Mouse (Mus musculus) midbrain, embryonic 10.5 days (tissue): ENCODE results near the gene Gm37240. TPM values are rescaled to one million over a fixed set of nuclear protein-coding genes. Genes with fewer than 3 reads are reported as not detected.

Experiments
- DNase-seq: peaks from one replicate; pipeline ENCODE4 v3.0.0-alpha.2; 2017; ENCODE audit warnings: low spot score
- H3K27ac ChIP-seq: fragments of 300-500 bp; sonication (generic); replicated peaks from 2 replicates; pipeline ENCODE4 v1.5.1; 2016; ENCODE audit warnings: mild to moderate bottlenecking
- H3K27me3 ChIP-seq: fragments of 300-500 bp; sonication (generic); 2 replicates; pipeline ENCODE4 v1.6.1; 2016; ENCODE audit warnings: low read depth, mild to moderate bottlenecking; ENCODE audit not compliant: poor library complexity, severe bottlenecking
- H3K36me3 ChIP-seq: fragments of 300-500 bp; sonication (generic); 2 replicates; pipeline ENCODE4 v1.6.1; 2016; ENCODE audit warnings: mild to moderate bottlenecking, moderate library complexity
- H3K4me1 ChIP-seq: fragments of 300-500 bp; sonication (generic); 2 replicates; pipeline ENCODE4 v1.6.1; 2016
- H3K4me3 ChIP-seq: fragments of 300-500 bp; sonication (generic); 2 replicates; pipeline ENCODE4 v1.5.1; 2016; ENCODE audit warnings: mild to moderate bottlenecking, moderate library complexity
- H3K9me3 ChIP-seq: fragments of 300-500 bp; sonication (generic); replicated peaks from 2 replicates; pipeline ENCODE4 v1.6.1; 2016; ENCODE audit warnings: mild to moderate bottlenecking
- WGBS: fragments of 180-500 bp; shearing (Covaris S2); methylation state at CpG from one replicate; pipeline ENCODE4 v1.1.7; 2016; 5-methylcytosine and 5-hydroxymethylcytosine counted together
- microRNA counts: library from miRNA; unstranded; fragments of <30 nt; microRNA quantifications from one replicate; lab custom pipeline; 2017
- microRNA-seq: library from miRNA; unstranded; fragments of <30 nt; microRNA quantifications from one replicate; pipeline ENCODE4, GENCODE M21; 2017
- polyA plus RNA-seq: library from polyadenylated mRNA; unstranded; fragments of >200 nt; fragmentation: Nextera tagmentation; extraction: Ambion mirVana; gene quantifications from 2 replicates; pipeline ENCODE4 v1.2.1, GENCODE M21; 2016

Gm37240 gene
- polyA plus RNA-seq, 1 experiment from 2014 or later: 0.44 TPM

DNA sequence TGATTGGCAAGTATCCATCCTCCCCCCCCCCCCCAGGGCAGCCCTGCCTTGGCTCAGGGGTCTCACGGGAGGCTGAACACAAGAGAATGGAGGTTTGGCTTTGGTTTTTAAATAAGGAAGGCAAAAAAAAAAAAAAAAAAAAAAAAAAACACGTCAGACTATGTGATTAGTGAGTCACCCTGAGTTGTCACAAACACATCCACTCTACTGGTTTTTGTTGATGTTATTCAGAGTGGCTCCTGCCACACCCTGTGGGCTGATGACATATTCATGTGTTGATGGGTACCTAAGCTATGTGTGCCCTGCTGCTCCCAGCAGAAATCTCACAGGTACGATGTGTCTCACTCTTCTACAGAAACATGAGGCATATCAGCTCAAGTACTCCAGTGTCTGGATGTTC, 1436.7 kb downstream of the Gm37240 start:
- peaks cover 23% of the 10 kb centered on the region for H3K27me3 ChIP-seq
- WGBS: 60% methylated on average over 3 of the region's 3 CpGs
- no peaks in the 10 kb centered on the region for H3K9me3 ChIP-seq
- H3K4me3 ChIP-seq: no peak overlapping the region
- DNase-seq: no peak
- H3K4me1 ChIP-seq: peaks cover 30% of the 10 kb centered on the region
- no peak overlapping the region for H3K27ac ChIP-seq
- no peaks in the 10 kb centered on the region for H3K36me3 ChIP-seq

DNA sequence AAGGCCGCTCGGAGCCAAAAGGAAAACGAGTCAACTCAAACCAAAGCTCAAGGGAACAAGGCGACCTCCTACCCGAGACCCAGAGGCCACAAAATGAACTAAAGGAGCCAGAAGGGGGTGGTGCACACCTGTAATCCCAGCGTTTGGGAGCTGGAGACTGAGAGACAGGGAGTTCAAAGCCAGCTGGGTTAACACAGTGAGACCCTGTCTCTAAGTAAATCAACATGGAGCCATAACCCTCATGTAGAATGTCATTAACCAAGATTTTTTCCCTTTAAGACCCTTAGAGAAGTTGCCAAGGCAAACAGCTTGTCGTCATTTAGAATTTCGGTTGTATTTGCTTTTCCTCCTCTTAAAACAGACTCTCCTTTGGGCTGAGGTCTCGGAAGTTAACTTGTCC, 1438.3 kb downstream of the Gm37240 start:
- H3K36me3 ChIP-seq: no peaks in the 10 kb centered on the region
- peaks cover 38% of the 10 kb centered on the region for H3K27me3 ChIP-seq
- no peak overlapping the region for H3K27ac ChIP-seq
- H3K4me3 ChIP-seq: no peak overlapping the region
- H3K9me3 ChIP-seq: no peaks in the 10 kb centered on the region
- peaks cover 40% of the 10 kb centered on the region for H3K4me1 ChIP-seq
- no peak for DNase-seq
- 81% methylated on average over 9 of the region's 9 CpGs for WGBS

DNA sequence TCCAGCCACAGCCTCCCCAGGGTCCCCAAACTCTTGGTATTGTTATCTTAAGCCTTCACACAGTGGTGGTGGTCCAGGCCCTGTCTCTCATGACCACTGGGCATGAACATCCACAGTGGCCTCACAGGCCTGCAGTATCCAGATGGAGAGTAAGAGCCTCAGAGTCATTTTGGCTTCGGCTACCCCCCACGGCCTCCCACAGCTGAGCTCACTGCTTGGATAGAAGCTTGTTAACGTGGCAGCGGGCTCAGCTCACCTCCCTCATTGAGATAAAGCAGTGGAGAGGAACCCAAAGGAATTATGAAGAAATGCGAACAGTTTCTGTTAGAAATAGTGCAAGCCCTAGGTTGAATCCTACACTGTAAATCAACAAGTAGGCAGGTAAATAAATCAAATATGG, 1439.5 kb downstream of the Gm37240 start:
- DNase-seq: no peak
- H3K36me3 ChIP-seq: no peaks in the 10 kb centered on the region
- peaks cover 44% of the 10 kb centered on the region for H3K27me3 ChIP-seq
- peaks cover 43% of the 10 kb centered on the region for H3K4me1 ChIP-seq
- H3K9me3 ChIP-seq: no peaks in the 10 kb centered on the region
- no peak overlapping the region for H3K4me3 ChIP-seq
- 57% methylated on average over 5 of the region's 5 CpGs for WGBS
- no peak overlapping the region; the same call in 1 of the 2 replicates for H3K27ac ChIP-seq

MicroRNAs encoded within 50 kb of the gene (microRNA counts, 519-probe panel; counts per million panel counts)
- not detected for microRNA mmu-miR-466k (lab: Ali Mortazavi, UCI)

Small RNAs within 50 kb of the gene (microRNA-seq; reads per million reads assigned to microRNA genes)
- gene Mir466k: not detected

Other genes with a start within 250 kb of the Gm37240 start
- gene Fam160a1, start 70.2 kb downstream of the Gm37240 start, polyA plus RNA-seq: 0.27 and 0.50 TPM in 2 replicates
- gene Glt28d2, start within 50 bp of the Gm37240 start, polyA plus RNA-seq: 0.16 TPM in 1 of 2 replicates, not detected in the other
- 6.8 and 6.9 TPM in 2 replicates for gene Sh3d19, start 83.6 kb upstream of the Gm37240 start, polyA plus RNA-seq
- 0.14 TPM in 1 of 2 replicates, not detected in the other for gene Prss48, start 115.0 kb upstream of the Gm37240 start, polyA plus RNA-seq